Mouse (Mus musculus) G1E (cell line): ENCODE measurements at regions not wholly inside any gene's neighbourhood (a gene's known extent, or its start where the extent isn't known, plus 50 kb on each side); places are given as distances from the start of the nearest gene placed in this dataset.

Experiments used
- CTCF ChIP-seq: IDR thresholded peaks from 2 replicates; pipeline ENCODE4 v1.5.1; 2012; ENCODE audit warnings: low read depth, low read length, inconsistent platforms, mixed read lengths
- GATA1 ChIP-seq: IDR thresholded peaks from 2 replicates; pipeline ENCODE4 v1.6.1; 2012; ENCODE audit warnings: borderline replicate concordance, low read length, inconsistent platforms, mixed read lengths
- GATA2 ChIP-seq: IDR thresholded peaks from 2 replicates; pipeline ENCODE4 v1.6.1; 2012; ENCODE audit warnings: low read depth, low read length, inconsistent platforms, borderline replicate concordance
- POLR2AphosphoS5 ChIP-seq: IDR thresholded peaks from 2 replicates; pipeline ENCODE4 v1.6.1; 2012; ENCODE audit warnings: low read depth, low read length, inconsistent platforms; ENCODE audit not compliant: insufficient replicate concordance
- TAL1 ChIP-seq: conservative IDR thresholded peaks from 2 replicates; pipeline ENCODE4 v1.6.1; 2012; ENCODE audit warnings: low read depth, low read length, inconsistent platforms, mixed read lengths

DNA sequence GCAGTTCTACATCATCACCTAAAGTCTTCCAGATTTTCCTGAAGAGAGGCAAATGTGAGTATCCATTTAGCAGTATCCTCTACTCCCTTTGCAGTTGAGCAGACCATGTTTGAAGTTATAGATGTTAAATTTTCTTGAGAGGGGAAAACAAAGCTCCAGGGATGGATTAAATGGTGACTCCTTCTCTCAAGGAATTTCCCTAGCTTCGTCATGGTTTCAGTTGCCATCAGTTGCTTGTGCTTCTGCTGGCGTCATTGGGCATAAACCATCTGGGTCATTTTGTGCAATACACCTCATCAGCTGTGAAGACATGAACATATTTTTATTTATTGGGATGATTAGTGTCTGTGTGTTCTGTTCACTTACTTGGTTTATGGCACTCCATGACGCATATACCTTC, 72.7 kb upstream of the Cdkn2b start:
- no peak for TF ChIP-seq CTCF
- TF ChIP-seq GATA1 = no peak
- no peak for TF ChIP-seq POLR2AphosphoS5
- TF ChIP-seq TAL1 = no peak
- no peak for TF ChIP-seq GATA2
